Mouse (Mus musculus) G1E-ER4 (cell line): ENCODE results near the gene Cd320. TPM values are rescaled to one million over a fixed set of nuclear protein-coding genes. Genes with fewer than 3 reads are reported as not detected.
"Not testable (repeated sequence)": the region's sequence is repeated elsewhere in the genome, so short reads cannot be mapped to it uniquely, and the experiment has no call there.

Experiments used
- GATA1 ChIP-seq: IDR thresholded peaks from one replicate; pipeline ENCODE4 v1.8.0; 2012; ENCODE audit warnings: low read length, inconsistent platforms
- polyA plus RNA-seq: library from polyadenylated mRNA; stranded (reverse); fragments of >175 nt; gene quantifications from 2 replicates; pipeline ENCODE4 v1.2.3, GENCODE M21; 2012

Cd320 gene
- polyA plus RNA-seq, 1 experiment = 14.4 TPM

DNA sequence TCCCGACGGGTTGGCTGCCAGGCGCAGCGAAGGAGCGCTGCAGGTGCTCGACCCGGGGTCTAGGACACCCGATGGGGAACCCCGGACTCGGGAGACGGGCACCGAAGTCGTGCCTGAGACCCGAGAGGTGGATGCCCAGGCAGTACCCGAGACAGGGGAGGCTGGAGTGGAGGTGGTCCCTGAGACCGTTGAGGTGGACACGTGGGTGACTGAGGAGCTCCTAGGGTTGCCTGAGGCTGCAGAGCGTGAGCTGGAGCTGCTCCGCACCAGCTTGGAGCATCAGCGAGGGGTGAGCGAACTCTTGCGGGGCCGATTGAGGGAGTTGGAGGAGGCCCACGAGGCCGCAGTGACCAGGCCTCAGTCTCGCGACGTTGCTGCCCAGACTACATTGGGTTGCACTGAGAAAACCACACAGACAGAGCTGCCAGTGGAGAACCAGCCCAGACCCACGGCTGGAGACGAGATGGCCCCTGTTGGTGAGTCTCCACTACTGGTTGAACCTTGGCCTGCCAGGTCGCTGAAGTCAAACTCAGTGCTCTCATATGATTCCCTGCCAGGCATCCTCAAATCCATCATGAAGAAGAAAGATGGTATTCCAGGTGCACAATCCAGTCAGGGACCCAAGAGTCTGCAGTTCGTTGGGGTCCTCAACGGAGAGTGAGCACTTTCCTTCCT, 24.8 kb upstream of the Cd320 start:
- TF ChIP-seq GATA1 = no peak

DNA sequence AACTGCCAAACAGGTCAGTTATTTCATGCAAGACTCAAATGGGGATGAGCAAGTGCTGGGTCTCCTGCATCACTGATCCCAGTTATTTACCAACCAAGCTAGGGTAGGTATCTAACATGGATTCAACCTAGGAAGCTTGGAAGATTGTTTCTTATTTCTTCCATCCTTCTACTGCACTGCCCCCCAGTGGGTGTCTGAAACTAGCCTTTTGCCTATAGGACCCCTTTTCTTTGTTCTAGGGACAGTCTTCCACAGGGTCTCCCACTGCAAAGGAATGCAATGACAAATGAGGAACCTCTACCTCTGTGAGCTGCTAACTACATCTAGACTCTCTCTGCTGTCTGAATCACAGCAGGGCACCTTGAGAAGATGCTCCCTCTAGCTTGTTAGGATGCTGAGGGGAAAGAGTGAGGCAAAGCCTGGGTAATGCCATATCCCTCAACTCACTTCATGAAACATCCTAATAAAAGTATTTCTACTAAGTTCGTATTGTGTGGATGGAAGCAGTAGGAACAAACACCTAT, 20.4 kb upstream of the Cd320 start:
- TF ChIP-seq GATA1 = no peak

- TF ChIP-seq GATA1 = no peak
Observed at GRCm38 (mm10) chr17:33824084-33824996, 18.6 kb upstream of the Cd320 start, which contains the start of the genes Rps28 and Ndufa7. Gene Rps28 (minus strand): TSS chr17:33824562. Gene Ndufa7 (plus strand): TSS chr17:33824572.

GRCm38 (mm10) chr17:33825462-33825861, 17.4 kb upstream of the Cd320 start:
- no peak for TF ChIP-seq GATA1

DNA sequence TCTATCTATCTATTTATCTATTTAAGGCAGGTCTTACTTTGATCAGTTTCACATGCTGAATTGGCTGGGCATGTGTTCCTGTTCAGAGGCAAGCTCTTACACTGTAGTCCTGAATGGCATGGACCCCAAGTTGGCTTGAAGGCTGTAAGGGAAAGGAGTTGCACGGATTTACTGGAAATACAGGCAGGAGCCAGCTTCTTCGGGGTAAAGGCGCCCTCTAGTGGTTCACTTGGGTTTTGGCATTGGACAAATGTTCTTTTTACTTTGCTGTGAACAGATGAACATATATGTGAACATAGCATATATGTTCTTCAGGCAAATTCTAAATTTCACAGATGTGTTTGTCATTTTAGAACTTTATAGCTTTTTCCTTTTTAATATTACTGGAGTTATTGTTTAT, 16.0 kb upstream of the Cd320 start:
- TF ChIP-seq GATA1 = no peak

GRCm38 (mm10) chr17:33828892-33829291, 14.0 kb upstream of the Cd320 start:
- TF ChIP-seq GATA1 = no peak

- TF ChIP-seq GATA1 = no peak
Observed at GRCm38 (mm10) chr17:33829561-33829960, 13.3 kb upstream of the Cd320 start.

DNA sequence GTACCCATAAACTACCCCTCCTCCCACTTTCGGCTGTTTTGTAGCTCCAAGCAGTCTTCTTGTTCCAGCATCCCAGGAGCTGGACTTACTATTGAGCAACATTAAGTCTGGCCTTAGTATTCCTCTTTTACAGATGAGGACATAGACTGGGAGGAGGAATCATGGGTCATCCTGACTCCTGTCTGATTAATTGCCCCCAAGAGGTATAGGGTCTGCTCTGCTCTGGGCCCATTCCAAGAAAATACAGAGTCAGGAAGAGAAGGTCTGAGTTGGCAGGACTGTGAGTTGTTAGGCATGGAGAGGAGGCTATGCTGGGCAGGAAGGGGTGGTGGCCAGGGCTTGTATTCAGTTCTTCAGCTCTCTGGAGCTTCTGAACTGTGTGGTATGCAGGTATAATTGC, 1.3 kb downstream of the Cd320 start:
- TF ChIP-seq GATA1 = no peak

DNA sequence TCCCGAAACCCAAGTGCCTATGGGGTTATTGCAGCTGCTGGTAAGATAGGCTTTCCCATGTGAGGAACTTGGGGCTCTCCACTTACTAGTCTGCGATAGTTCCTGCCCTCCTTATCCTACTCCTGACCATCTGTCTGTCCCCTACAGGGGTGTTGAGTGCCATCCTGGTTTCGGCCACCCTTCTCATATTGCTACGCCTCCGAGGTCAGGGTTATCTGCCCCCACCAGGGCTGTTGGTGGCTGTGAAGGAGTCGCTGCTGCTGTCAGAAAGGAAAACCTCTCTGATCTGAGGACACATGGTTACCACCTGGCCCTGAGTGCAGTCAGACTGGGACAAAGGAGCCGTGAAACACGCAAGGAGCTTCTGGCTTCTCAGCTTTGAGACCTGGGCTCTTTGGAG, 5.2 kb downstream of the Cd320 start:
- no peak for TF ChIP-seq GATA1

DNA sequence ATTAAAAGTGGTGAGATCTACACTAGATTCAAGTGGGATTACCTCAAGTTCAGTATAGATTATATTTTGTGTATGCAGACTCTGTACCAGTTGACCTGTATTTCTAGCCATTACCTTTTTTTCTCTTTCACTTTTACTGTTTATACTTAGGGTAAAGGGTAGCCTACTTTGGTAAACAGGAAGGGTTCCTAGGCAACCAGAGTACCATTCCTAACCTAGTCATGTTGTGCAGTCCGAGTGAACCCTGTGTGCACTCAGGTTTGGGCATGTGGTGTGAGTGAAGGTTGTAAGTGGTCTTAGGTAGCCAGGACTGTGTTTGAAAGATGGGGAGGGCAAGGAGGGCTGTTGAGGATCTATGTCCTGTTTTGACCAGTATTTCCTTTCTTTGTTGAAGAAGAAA, 8.4 kb downstream of the Cd320 start:
- no peak for TF ChIP-seq GATA1

GRCm38 (mm10) chr17:33857816-33858215, 14.9 kb downstream of the Cd320 start:
- no peak for TF ChIP-seq GATA1

DNA sequence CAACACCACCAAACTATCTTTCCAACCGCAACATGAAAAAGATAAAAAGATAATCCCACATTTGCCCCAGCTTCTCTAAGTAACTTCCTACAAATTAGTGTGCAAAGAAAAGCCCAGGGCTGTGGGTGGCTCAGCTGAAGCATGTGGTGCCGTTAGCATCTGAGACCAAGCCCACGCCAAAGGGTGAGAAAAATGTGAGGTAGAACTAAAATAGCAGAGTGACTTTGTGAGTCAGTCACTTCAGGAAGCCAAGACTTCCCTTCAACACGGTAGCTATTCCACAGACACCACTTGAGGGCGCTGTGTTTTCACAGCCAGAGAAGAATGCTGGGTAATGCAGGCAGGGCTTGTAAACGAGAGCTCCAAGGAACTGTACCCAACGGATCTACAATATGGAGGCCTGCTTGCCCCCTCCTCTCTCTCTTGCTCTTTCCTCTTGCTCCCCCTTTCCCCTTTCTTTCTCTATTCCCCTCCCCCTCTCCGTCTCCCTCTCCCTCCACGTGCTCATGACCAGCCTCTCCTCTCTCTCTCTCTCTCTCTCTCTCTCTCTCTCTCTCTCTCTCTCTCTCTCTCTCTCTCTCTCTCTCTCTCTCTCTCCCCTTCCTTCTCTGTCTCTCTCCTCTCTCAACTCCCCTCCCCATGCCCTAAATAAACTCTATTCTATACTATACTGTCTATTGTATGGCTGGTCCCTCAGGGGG, 22.6 kb downstream of the Cd320 start:
- TF ChIP-seq GATA1 = no peak

GRCm38 (mm10) chr17:33873537-33873936, 30.6 kb downstream of the Cd320 start, which contains the start of gene Gm7029:
Gene Gm7029 (plus strand): TSS chr17:33873837.
- not testable (repeated sequence) for TF ChIP-seq GATA1

DNA sequence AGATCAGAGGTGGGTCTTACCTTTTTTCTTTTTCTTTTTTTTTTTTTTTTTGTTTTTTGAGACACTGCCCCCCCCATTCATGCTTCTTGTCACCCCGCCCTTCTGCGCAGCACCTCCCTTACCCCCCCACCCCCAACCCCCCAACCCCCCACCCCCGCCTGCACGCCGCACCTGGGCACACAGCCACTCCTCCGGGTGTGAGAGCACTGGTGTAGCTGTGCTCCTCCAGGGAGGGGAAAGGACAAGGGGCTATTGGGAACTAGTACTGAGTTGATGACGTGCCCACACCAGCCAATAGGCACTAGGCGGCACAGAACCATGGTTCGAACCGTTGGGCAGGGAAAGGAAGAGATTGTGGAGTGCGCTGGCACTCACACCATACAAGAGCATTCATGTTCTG, 31.5 kb downstream of the Cd320 start:
- TF ChIP-seq GATA1 = no peak

DNA sequence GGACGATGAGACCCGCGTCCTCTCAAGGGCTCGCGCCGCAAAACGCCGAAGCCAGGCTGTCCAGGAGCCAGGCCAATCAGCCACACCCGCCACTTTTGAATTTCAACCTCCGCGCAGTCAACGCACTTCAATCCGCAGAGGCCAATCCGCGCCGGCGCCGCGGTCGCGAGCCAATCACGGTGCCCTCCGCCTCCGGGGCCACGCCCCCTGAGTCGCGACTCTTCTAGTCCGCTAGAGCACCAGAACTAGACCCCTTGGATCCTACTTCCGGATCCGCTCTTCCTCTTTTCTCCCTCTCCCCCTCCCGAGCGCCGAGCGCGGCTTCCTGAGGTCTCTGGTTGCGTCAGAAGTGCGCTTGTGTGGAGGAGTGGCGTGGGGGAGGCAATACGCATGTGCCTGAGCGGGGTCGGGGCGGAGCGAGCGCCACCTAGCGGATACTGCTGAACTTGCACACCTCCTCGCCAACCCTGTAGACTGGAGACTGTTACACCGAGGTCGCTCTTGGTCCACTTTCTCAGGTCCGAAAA, 47.7 kb downstream of the Cd320 start, which contains the start of gene Kifc1:
TSS of gene Kifc1 (minus strand) at position 129 of the 527 bp plus-strand sequence.
- no peak for TF ChIP-seq GATA1

DNA sequence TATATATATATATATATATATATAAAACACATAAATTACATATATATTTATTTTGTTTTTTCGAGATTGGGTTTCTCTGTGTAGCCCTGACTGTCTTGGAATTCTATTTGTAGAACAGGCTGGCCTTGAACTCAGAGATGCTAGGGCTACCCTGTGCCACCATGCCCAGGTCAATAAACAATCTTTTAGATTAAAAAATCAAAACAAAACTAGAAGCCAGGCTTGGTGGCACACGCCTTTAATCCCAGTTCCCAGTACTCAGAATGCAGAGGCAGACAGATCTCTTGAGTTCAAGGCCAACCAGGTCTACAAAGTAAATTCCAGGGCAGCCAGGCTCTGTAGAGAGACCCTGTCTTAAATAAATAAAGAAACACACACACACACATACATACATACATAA, 48.5 kb downstream of the Cd320 start:
- TF ChIP-seq GATA1 = no peak
